Mouse (Mus musculus): ENCODE data around the gene Atg5. TPM values are rescaled to one million over a fixed set of nuclear protein-coding genes. Genes with fewer than 3 reads are reported as not detected.

Atg5 gene
- polyA plus RNA-seq, 1 experiment, result 23.9 TPM

DNA sequence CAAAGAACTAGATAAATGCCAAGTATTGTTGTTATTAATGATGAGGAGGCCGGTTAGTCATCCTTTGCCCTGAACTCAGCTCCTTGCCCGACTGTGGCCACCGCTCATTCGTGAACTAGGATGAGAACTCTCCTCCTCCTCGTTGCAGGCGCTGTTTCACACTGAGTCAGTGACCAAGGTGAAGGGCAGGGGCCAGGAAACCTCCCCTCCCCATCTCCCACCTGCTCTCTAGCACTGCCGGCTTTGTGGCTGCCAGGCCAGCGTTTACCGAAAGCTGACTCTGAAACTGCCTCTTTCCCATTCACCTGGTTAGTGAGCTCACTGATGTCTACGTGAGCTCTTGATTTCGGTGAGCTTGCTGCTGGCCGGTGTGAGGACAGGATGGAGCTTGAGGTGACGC lies 132.4 kb downstream of the Atg5 start:
- H3K4me1 ChIP-seq (ENCODE audit: control insufficient read depth, insufficient read depth, low read length), result no peaks in the 10 kb centered on the region
- no peak overlapping the region for H3K4me3 ChIP-seq (ENCODE audit: insufficient read depth, low read length)
- no peak overlapping the region for H3K27ac ChIP-seq (ENCODE audit: insufficient read depth, low read length)
- TF ChIP-seq POLR2A (IDR thresholded peaks at IDR 0.05; ENCODE audit: low read depth, low read length), result no peak
- no peak for TF ChIP-seq CTCF (IDR thresholded peaks at IDR 0.05; ENCODE audit: borderline replicate concordance, insufficient read depth, low read length)

DNA sequence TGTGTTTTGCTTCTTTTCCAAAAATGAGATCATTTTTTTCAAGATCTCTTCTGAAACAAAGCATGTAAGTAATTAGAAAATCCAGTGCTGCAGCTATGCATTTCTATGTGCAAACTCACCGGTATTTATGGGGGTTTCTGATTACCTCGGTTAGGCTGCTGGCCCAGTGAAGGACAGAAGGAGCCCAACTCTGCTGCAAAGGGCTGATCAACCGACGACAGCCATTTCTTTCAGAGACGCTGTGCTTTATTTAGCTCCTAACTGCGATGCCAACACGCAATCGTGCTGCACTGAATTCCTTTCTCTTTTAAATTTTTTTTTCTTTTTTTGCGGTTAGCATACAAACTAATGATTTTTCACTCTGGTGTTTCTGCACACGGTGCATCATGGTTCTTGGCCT lies 133.4 kb downstream of the Atg5 start:
- no peak for TF ChIP-seq CTCF (IDR thresholded peaks at IDR 0.05; ENCODE audit: borderline replicate concordance, insufficient read depth, low read length)
- TF ChIP-seq POLR2A (IDR thresholded peaks at IDR 0.05; ENCODE audit: low read depth, low read length), result no peak
- H3K4me1 ChIP-seq (ENCODE audit: control insufficient read depth, insufficient read depth, low read length), result no peaks in the 10 kb centered on the region

DNA sequence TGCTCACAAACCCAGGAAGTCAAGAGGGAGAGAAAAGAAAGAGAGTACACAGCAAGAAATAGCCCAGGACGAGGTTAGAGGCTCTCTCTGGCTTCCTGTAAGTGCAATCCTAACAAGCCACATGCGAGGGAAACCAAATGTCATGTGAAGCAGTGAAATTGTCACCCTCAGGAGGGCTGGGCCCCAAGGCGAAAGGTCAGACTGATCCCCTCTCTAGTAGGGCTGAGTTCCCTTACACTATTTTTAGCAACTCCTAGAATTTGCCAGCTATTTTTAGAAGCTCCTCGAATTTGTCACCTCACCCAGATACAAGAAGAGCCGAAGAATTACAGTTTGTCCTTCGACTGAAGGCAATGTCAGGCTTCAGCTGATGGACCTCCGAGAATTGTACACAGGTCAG lies 135.3 kb downstream of the Atg5 start:
- Histone ChIP-seq H3K4me3 (ENCODE audit: insufficient read depth, low read length) (no peak overlapping the region), H3K27ac (ENCODE audit: insufficient read depth, low read length) (no peak overlapping the region), H3K4me1 (ENCODE audit: control insufficient read depth, insufficient read depth, low read length) (no peaks in the 10 kb centered on the region)
- no peak for TF ChIP-seq CTCF (IDR thresholded peaks at IDR 0.05; ENCODE audit: borderline replicate concordance, insufficient read depth, low read length)
- no peak for TF ChIP-seq POLR2A (IDR thresholded peaks at IDR 0.05; ENCODE audit: low read depth, low read length)

More for the DNA sequence above, 133.4 kb downstream of the Atg5 start:
- Histone ChIP-seq H3K4me3 (ENCODE audit: insufficient read depth, low read length) (no peak overlapping the region), H3K27ac (ENCODE audit: insufficient read depth, low read length) (no peak overlapping the region)

DNA sequence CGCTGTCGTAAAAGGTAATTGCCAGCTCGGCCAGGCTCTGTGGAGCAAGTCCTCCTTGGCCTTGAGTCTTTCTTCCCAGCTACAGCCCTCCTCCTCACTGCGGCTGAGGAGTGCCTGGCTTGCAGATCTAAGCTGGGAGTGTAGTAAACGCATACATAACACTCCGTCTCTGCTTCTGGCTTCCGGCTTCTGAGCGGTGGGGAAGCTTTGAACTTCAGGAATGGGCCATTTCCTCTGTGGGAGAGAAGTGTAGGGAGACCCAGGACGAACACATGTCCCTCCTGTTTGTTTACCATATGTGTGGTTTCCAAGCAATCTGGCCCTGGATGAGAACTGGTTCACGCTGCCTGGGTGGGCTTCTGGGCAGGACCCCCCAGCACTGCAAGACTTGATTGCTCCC lies 140.9 kb downstream of the Atg5 start:
- TF ChIP-seq CTCF (IDR thresholded peaks at IDR 0.05; ENCODE audit: borderline replicate concordance, insufficient read depth, low read length), result no peak
- no peak for TF ChIP-seq POLR2A (IDR thresholded peaks at IDR 0.05; ENCODE audit: low read depth, low read length)
- no peaks in the 10 kb centered on the region for H3K4me1 ChIP-seq (ENCODE audit: control insufficient read depth, insufficient read depth, low read length)
- H3K27ac ChIP-seq (ENCODE audit: insufficient read depth, low read length), result no peak overlapping the region
- no peak overlapping the region for H3K4me3 ChIP-seq (ENCODE audit: insufficient read depth, low read length)

DNA sequence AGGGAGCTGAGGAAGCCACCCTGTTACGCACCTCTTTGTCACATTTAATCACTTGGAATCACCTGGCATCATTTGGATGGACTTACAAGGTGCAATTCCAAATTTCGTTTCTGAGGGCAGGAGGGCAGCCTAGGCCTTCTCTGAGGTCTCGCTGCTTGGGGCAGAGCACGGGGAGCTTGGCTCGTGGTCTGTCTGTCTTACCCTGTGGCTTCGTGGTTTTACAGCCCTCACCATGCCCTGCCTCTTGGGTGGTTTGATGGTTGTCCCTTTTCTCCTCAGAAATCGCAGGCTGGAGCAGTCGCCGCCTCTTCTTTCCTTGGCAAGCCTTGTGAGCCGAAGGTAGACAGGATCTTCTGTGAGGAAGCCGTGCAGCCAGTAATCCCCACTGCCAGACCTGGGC lies 141.8 kb downstream of the Atg5 start:
- H3K4me1 ChIP-seq (ENCODE audit: control insufficient read depth, insufficient read depth, low read length), result no peaks in the 10 kb centered on the region
- TF ChIP-seq POLR2A (IDR thresholded peaks at IDR 0.05; ENCODE audit: low read depth, low read length) (no peak), CTCF (IDR thresholded peaks at IDR 0.05; ENCODE audit: borderline replicate concordance, insufficient read depth, low read length) (no peak)
- H3K27ac ChIP-seq (ENCODE audit: insufficient read depth, low read length), result no peak overlapping the region
- no peak overlapping the region for H3K4me3 ChIP-seq (ENCODE audit: insufficient read depth, low read length)

Other genes starting within 250 kb of the Atg5 start
- gene Crybg1, start 119.5 kb upstream of the Atg5 start, polyA plus RNA-seq (2011; ENCODE audit: insufficient read length, low read depth, missing spikeins), result 0.48 and 0.65 TPM in 2 replicates

Data from embryonic fibroblast, embryonic 13.5 days (primary cell).